Mouse (Mus musculus): ENCODE results near the gene Pskh1. TPM values are rescaled to one million over a fixed set of nuclear protein-coding genes. Genes with fewer than 3 reads are reported as not detected.

The Pskh1 gene
- polyA plus RNA-seq, 1 experiment from 2014 or later = 21.5 TPM

DNA sequence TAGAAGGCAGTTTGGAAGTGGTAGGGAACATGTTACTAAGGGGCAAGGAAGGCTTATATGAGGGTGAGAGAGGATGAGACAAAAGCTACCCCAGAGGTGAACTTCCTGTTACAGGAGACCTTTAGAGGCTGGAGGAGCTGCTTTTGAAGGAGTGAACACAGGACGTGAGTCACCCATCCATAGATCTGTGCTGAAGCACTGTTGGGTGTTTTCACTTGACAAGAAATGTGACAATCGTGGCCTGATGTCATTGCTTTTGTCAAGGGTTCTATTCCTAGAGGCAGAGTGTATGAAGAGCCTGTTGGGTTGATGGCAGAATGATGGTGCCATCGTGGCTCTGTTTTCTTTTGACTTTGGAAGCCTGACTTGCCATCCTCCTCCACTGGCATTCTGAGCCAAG, 19.1 kb downstream of the Pskh1 start:
- no peak overlapping the region for H3K4me3 ChIP-seq (ENCODE audit: low read depth, low read length)
- 86% methylated on average over 3 of the region's 3 CpGs for WGBS

DNA sequence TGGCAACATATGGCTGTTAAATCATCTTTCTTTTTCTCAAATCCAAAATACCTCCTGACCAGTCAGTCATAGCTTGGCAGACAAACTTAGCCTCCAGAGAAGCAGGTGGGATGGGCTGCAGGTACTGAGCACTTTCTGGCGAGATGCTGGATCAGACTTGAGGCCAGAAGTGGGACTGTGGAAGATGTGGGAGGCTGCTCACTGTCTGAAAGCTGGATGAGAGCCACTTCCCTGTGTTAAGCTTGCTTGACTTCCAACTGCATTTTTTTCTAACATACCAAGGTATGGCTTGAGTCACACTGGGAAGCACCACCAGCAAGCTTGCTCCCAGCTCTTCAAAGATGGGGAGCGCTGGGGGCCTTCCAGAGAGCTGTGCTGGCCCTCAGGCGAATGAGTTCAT, 24.9 kb downstream of the Pskh1 start:
- no peak overlapping the region for H3K4me3 ChIP-seq (ENCODE audit: low read depth, low read length)
- no peak overlapping the region for H3K4me2 ChIP-seq (replicated peaks; ENCODE audit: low read depth, low read length)
- H3K27ac ChIP-seq (ENCODE audit: low read length) = no peak overlapping the region
- ATAC-seq (no peak), DNase-seq (ENCODE audit: low spot score) (no peak)
- peaks cover 2% of the 10 kb centered on the region; the same call in 1 of the 2 replicates for H3K36me3 ChIP-seq (ENCODE audit: insufficient read depth, low read length)
- WGBS = 61% methylated on average over 3 of the region's 3 CpGs
- H3K9ac ChIP-seq (replicated peaks; ENCODE audit: low read depth) = no peak overlapping the region
- H3K9me3 ChIP-seq (ENCODE audit: low read length) = no peaks in the 10 kb centered on the region
- no peaks in the 10 kb centered on the region for H3K27me3 ChIP-seq (replicated peaks; ENCODE audit: insufficient read depth, low read length)
- no peaks in the 10 kb centered on the region for H3K4me1 ChIP-seq (ENCODE audit: insufficient read depth, low read depth, low read length)
- TF ChIP-seq EP300 (IDR thresholded peaks at IDR 0.05) (no peak), CTCF (IDR thresholded peaks at IDR 0.05) (no peak)

More for the DNA sequence above, 19.1 kb downstream of the Pskh1 start:
- no peak for TF ChIP-seq EP300 (IDR thresholded peaks at IDR 0.05)
- TF ChIP-seq CTCF (IDR thresholded peaks at IDR 0.05) = no peak
- Histone ChIP-seq H3K9me3 (ENCODE audit: low read length) (no peaks in the 10 kb centered on the region), H3K27ac (ENCODE audit: low read length) (no peak overlapping the region), H3K27me3 (replicated peaks; ENCODE audit: insufficient read depth, low read length) (no peaks in the 10 kb centered on the region), H3K9ac (replicated peaks; ENCODE audit: low read depth) (no peak overlapping the region), H3K4me1 (ENCODE audit: insufficient read depth, low read depth, low read length) (no peaks in the 10 kb centered on the region), H3K4me2 (replicated peaks; ENCODE audit: low read depth, low read length) (no peak overlapping the region), H3K36me3 (ENCODE audit: insufficient read depth, low read length) (no peaks in the 10 kb centered on the region)
- DNase-seq (ENCODE audit: low spot score) (no peak), ATAC-seq (no peak)

DNA sequence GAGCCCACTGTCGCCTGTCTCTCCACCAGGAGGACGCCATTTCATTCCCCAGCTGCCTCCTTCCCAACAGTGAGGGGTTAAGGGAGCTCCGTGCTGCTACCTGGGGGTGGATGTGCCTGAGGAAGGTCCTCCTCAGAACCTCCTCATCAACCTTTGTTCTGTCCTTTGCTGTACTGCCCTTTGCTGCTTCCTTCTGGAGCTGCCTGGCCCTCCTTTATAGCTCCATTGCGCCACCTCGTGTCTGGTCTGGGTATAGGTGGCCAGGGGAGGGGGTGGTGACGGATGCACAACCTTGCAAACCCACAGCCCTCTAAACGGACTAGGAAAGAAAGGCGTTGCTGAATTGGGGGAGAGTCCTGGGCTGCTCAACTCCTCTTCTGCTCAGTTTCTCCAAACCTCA, 30.4 kb downstream of the Pskh1 start:
- no peak overlapping the region for H3K27ac ChIP-seq (ENCODE audit: low read length)

GRCm38 (mm10) chr8:105931271-105931670, 31.0 kb downstream of the Pskh1 start:
- no peak for TF ChIP-seq CTCF (IDR thresholded peaks at IDR 0.05)
- Histone ChIP-seq H3K27me3 (replicated peaks; ENCODE audit: insufficient read depth, low read length) (no peaks in the 10 kb centered on the region), H3K9me3 (ENCODE audit: low read length) (no peaks in the 10 kb centered on the region), H3K27ac (ENCODE audit: low read length) (no peak overlapping the region), H3K9ac (replicated peaks; ENCODE audit: low read depth) (no peak overlapping the region), H3K4me3 (ENCODE audit: low read depth, low read length) (no peak overlapping the region), H3K36me3 (ENCODE audit: insufficient read depth, low read length) (peaks cover 10% of the 10 kb centered on the region; the same call in 1 of the 2 replicates), H3K4me1 (ENCODE audit: insufficient read depth, low read depth, low read length) (no peaks in the 10 kb centered on the region; the same call in 1 of the 2 replicates), H3K4me2 (replicated peaks; ENCODE audit: low read depth, low read length) (no peak overlapping the region)
- ATAC-seq = no peak
- no peak for DNase-seq (ENCODE audit: low spot score)
- WGBS = 90% methylated on average over 3 of the region's 3 CpGs

More for the DNA sequence above, 30.4 kb downstream of the Pskh1 start:
- Histone ChIP-seq H3K27me3 (replicated peaks; ENCODE audit: insufficient read depth, low read length) (no peaks in the 10 kb centered on the region), H3K4me1 (ENCODE audit: insufficient read depth, low read depth, low read length) (no peaks in the 10 kb centered on the region), H3K9me3 (ENCODE audit: low read length) (no peaks in the 10 kb centered on the region), H3K36me3 (ENCODE audit: insufficient read depth, low read length) (peaks cover 10% of the 10 kb centered on the region; the same call in 1 of the 2 replicates), H3K9ac (replicated peaks; ENCODE audit: low read depth) (no peak overlapping the region), H3K4me2 (replicated peaks; ENCODE audit: low read depth, low read length) (no peak overlapping the region), H3K4me3 (ENCODE audit: low read depth, low read length) (no peak overlapping the region)
- TF ChIP-seq CTCF (IDR thresholded peaks at IDR 0.05) (peak; percentile 96), EP300 (IDR thresholded peaks at IDR 0.05) (no peak)
- 19% methylated on average over 8 of the region's 8 CpGs for WGBS
- ATAC-seq (peak; percentile 64; the same call in 1 of the 2 replicates), DNase-seq (ENCODE audit: low spot score) (peak; percentile 75)

- Histone ChIP-seq H3K36me3 (ENCODE audit: insufficient read depth, low read length) (peaks cover 10% of the 10 kb centered on the region; the same call in 1 of the 2 replicates), H3K27ac (ENCODE audit: low read length) (no peak overlapping the region), H3K4me3 (ENCODE audit: low read depth, low read length) (no peak overlapping the region), H3K9ac (replicated peaks; ENCODE audit: low read depth) (no peak overlapping the region), H3K9me3 (ENCODE audit: low read length) (no peaks in the 10 kb centered on the region), H3K4me1 (ENCODE audit: insufficient read depth, low read depth, low read length) (peaks cover 5% of the 10 kb centered on the region; the same call in 1 of the 2 replicates), H3K4me2 (replicated peaks; ENCODE audit: low read depth, low read length) (no peak overlapping the region), H3K27me3 (replicated peaks; ENCODE audit: insufficient read depth, low read length) (no peaks in the 10 kb centered on the region)
- TF ChIP-seq CTCF (IDR thresholded peaks at IDR 0.05) (no peak), EP300 (IDR thresholded peaks at IDR 0.05) (no peak)
- ATAC-seq = no peak
- 88% methylated on average over 11 of the region's 11 CpGs for WGBS
- no peak for DNase-seq (ENCODE audit: low spot score)
Observed at GRCm38 (mm10) chr8:105932525-105932924, 32.3 kb downstream of the Pskh1 start.

DNA sequence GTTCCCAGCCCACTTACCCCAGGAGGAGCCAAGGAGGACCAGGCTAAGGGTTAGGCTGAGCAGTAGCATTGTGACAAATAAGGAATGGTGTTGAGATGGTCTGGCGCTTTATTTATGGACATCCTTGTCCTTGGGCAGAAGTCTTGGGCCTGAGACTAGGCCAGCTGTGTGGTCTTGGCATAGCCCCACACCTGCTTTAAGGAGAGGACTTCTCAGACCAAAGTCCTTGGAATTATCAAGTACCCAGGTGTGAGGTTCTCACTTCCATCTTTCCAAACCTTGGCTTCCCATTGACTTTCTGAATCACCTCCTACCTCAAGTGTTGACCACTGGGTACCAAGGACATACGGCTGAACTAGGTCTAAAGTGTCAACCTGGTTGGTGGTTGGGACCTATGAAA, 33.5 kb downstream of the Pskh1 start, which contains the start of gene Ctrl:
TSS of gene Ctrl (minus strand) at position 101 of the 400 bp plus-strand sequence.
- Histone ChIP-seq H3K4me1 (ENCODE audit: insufficient read depth, low read depth, low read length) (peaks cover 5% of the 10 kb centered on the region; the same call in 1 of the 2 replicates), H3K9me3 (ENCODE audit: low read length) (no peaks in the 10 kb centered on the region), H3K36me3 (ENCODE audit: insufficient read depth, low read length) (peaks cover 10% of the 10 kb centered on the region; the same call in 1 of the 2 replicates), H3K9ac (replicated peaks; ENCODE audit: low read depth) (no peak within 1 kb of the TSS), H3K4me3 (ENCODE audit: low read depth, low read length) (no peak within 1 kb of the TSS), H3K27me3 (replicated peaks; ENCODE audit: insufficient read depth, low read length) (no peaks in the 10 kb centered on the region), H3K4me2 (replicated peaks; ENCODE audit: low read depth, low read length) (no peak within 1 kb of the TSS), H3K27ac (ENCODE audit: low read length) (no peak within 1 kb of the TSS)
- TF ChIP-seq EP300 (IDR thresholded peaks at IDR 0.05) (no peak), CTCF (IDR thresholded peaks at IDR 0.05) (no peak)
- ATAC-seq = no peak
- no peak for DNase-seq (ENCODE audit: low spot score)
- WGBS = 92% methylated on average over 2 of the region's 2 CpGs

All from lung, postnatal 0 days (tissue).